Mouse (Mus musculus) megakaryocyte, adult 5-6 weeks (primary cell): Measurements from ENCODE around the gene Gm20388. TPM values are rescaled to one million over a fixed set of nuclear protein-coding genes. Genes with fewer than 3 reads are reported as not detected.

Experiments
- ATAC-seq: 2 replicates; pipeline ENCODE4 v1.8.0; 2016; ENCODE audit warnings: mild to moderate bottlenecking, inconsistent platforms; ENCODE audit not compliant: poor library complexity, severe bottlenecking
- total RNA-seq, 2 experiments: library from RNA; stranded (forward) in 1 of 2; stranded (reverse) in 1 of 2; fragments of 153-499, 151-499 nt in 1 of 2; fragments of 221-1000, 200-1000 nt in 1 of 2; gene quantifications; 2 replicates each; pipeline versions ENCODE4 v1.2.3 to v1.2.4; 2015 to 2017

Gm20388 gene
- total RNA-seq, 2 experiments from 2014 or later, result 7.6 to 15.5 TPM

DNA sequence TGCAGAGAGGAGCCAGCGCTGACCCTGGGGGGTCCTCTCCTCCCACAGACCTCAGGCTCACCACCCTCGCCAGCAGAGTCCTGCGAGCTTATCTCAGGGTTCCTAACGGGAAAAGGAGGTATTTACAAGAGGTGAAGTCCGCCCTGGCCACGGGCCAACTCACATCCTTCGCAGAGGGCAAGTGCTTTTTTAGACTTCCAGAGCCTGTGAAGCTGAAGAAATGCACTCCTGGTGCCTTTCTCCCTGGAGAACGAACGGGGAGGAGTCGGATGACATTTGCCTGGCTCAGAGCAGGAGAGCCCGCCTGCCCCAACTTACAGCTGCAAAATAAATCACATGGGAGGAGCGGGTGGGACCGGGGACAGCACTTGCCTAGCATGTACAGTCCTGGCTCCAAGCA is 1117.1 kb downstream of the Gm20388 start:
- no peak for ATAC-seq

DNA sequence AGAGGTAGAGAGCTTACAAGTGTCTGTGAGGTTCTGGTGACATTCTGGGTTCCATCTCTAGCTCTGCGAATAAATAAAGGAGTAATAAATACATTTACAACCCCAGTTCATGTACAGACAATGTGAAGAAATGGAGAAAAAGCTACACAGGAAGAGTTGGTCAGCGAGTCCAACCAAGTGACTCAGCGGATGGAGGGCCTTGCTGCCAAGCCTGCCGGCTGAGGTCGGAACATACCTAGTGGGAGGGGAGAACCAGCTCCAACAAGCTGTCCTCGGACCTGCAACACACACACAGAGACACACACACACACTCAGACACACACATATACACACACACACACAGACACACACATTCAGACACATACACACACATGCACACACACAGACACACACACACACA is 1118.4 kb downstream of the Gm20388 start:
- no peak for ATAC-seq

GRCm38 (mm10) chr8:121030496-121031040 is 1119.9 kb downstream of the Gm20388 start:
- ATAC-seq, result no peak

GRCm38 (mm10) chr8:121033299-121034013 is 1122.8 kb downstream of the Gm20388 start:
- no peak for ATAC-seq

GRCm38 (mm10) chr8:121035611-121036010 is 1125.0 kb downstream of the Gm20388 start:
- no peak for ATAC-seq

- ATAC-seq, result no peak
Observed at GRCm38 (mm10) chr8:121043719-121044440, 1133.2 kb downstream of the Gm20388 start.

GRCm38 (mm10) chr8:121047441-121047840 is 1136.8 kb downstream of the Gm20388 start:
- no peak for ATAC-seq

DNA sequence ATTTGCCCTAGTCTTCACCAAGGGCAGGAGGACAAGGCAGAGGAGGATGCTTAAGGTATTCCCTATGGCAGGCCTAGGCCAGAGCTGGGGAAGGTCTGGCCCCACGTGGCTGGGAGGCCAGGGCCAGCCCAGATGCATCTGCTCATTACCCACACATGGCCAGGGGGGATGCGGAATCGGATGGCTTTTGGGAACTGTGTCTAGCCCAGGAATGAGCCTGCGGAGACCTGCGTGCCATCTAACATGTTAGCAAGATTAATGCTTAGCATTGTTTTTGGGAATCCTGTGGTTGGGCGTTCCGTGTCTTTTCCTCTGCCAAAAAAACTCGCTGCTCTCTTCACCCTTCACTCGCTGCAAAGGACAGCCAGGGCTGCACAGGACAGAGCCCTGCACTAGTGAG is 1147.4 kb downstream of the Gm20388 start:
- no peak for ATAC-seq

DNA sequence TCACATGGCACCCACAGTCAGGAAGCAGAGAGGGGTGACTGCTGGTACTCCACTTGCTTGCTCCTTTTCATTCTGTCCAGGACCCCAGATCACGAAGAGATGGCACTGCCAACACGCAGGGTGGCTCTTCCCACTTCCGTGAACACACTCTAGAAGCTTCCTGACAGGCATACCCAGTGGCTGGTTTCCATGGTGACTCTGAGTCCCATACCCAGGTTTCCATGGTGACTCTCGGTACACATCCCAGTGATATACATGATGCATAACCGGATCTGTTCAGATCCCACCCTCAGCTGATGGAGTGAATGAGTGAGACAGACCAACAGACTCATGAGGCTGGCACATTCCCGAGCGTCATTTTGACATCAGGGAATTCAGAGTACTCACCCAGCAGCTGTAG is 1148.5 kb downstream of the Gm20388 start:
- ATAC-seq, result no peak

DNA sequence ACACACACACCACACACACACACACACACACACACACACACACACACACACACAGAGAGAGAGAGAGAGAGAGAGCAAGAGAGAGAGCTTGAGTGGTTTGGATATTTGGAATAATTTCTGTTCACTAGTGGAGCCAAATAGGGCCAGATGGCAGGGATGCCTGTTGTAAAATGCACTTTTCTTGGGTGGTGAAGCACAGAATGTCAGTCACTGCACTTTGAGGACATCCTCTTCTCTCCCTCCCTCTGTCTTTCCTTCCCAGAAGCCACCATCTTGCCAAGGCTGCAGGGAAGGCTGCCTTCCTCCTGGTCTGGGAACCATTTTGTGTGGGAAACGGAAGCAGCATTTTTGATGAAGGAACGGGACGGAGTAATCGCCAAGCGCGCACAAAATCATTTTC is 1151.9 kb downstream of the Gm20388 start:
- ATAC-seq, result no peak

DNA sequence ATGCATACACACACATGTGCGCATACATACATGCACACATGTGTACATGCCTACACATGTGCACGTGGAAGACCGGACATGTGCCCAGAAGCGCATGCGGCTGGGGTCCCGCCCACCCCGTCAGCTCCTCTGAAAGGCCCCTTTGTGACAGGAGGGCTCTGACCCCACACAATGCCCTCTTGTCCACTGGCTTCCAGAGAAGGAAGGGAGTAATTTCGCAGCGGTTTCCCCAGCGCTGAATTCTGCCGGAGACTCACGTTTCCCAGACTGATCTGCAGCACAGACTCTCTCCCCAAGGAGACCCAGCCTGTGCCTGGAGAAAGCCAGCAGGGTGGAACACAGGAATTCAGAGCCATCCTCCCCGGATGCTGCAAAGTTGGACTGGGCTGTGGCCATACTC is 1153.0 kb downstream of the Gm20388 start:
- ATAC-seq, result no peak

GRCm38 (mm10) chr8:121071454-121071853 is 1160.8 kb downstream of the Gm20388 start:
- ATAC-seq, result no peak

- ATAC-seq, result no peak
Observed at GRCm38 (mm10) chr8:121072406-121073130, 1161.9 kb downstream of the Gm20388 start.

- no peak for ATAC-seq
Observed at GRCm38 (mm10) chr8:121073174-121074107, 1162.8 kb downstream of the Gm20388 start.

GRCm38 (mm10) chr8:121074108-121074847 is 1163.6 kb downstream of the Gm20388 start:
- no peak for ATAC-seq

- ATAC-seq, result no peak
Observed at GRCm38 (mm10) chr8:121074848-121075145, 1164.2 kb downstream of the Gm20388 start.

DNA sequence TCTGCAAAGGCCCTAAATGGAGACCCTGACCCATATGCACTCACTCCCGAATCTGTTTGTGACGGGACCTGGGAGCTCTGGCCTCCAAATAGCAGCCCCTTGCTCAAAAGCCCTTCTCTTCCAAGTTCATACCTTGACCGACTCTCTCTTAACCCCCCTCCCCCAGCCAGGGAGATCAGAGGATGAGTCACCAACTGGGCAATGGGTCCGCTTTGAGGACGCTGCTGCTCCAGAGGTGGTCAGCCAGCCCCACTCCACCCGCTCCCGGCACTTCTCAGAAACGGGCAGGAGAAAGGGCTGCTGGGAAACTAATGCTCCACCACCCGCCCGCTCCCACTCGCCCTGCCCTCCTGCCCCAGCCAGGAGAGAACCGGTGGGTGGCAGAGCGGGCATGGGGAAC is 1165.3 kb downstream of the Gm20388 start:
- no peak for ATAC-seq

GRCm38 (mm10) chr8:121076555-121076954 is 1165.9 kb downstream of the Gm20388 start:
- ATAC-seq, result no peak

- ATAC-seq, result no peak
Observed at GRCm38 (mm10) chr8:121078721-121079120, 1168.1 kb downstream of the Gm20388 start.

DNA sequence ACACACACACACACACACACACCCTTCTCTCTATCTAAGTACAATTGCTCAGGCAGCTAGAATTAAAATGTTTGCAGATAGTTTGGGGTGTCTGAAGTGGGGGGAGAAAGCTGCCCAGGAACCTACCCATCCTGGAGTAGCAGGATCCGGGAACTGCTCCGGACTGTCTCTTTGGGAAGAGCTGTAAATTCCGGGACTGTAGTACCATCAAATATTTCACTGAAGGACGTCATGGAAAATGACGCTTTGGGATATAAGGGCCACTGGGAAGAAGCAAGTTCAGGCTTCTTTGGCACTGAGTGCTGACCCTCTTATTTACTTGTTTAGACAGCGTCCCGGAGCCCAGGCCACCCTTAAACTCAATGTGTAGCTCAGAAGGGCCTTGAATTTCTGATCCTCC is 1168.6 kb downstream of the Gm20388 start:
- ATAC-seq, result no peak
